8 mouse cellular contexts compared by ENCODE assay signal in genomic region chr4:137994562-137995336, GRCm38 (mm10). TPM values are rescaled to one million over a fixed set of nuclear protein-coding genes. Genes with fewer than 3 reads are reported as not detected.
DNase-seq lines count a peak whose midpoint lies in the region.

No protein-coding gene starts in this region.

- H3K4me3 ChIP-seq in hindbrain, embryonic 10.5 days: peak overlapping the region; percentile 100
- H3K4me3 ChIP-seq in macrophage (ENCODE audit: inconsistent target): peak overlapping the region; percentile 81

- peak; percentile 35 to 37 for DNase-seq in heart, adult 18-20 months
- DNase-seq in heart, adult 8-10 months (ENCODE audit: low spot score): no peak
- DNase-seq in T-cell, adult 2 months (ENCODE audit: low spot score): peak; percentile 4
- no peak for DNase-seq in hindbrain, embryonic 10.5 days (ENCODE audit: low spot score)
- no peak for DNase-seq in embryo, embryonic 9.5 days (ENCODE audit: extremely low spot score)
- no peak for DNase-seq in layer of hippocampus, adult 18-20 months (ENCODE audit: low spot score in 2 of 2)
- DNase-seq in cerebellum, adult 11-12 months: no peak

- H3K79me2 ChIP-seq in macrophage (ENCODE audit: inconsistent target): peaks cover 51% of the 10 kb centered on the region

- H3K27me3 ChIP-seq in hindbrain, embryonic 10.5 days (ENCODE audit: insufficient read depth, poor library complexity, severe bottlenecking): peaks cover 16% of the 10 kb centered on the region

- peaks cover 46% of the 10 kb centered on the region for H3K36me3 ChIP-seq in hindbrain, embryonic 10.5 days
- peaks cover 20% of the 10 kb centered on the region for H3K36me3 ChIP-seq in macrophage (ENCODE audit: inconsistent target)

- H3K27ac ChIP-seq in hindbrain, embryonic 10.5 days: peak overlapping the region; percentile 99
- H3K27ac ChIP-seq in macrophage: peak overlapping the region; percentile 95

- H3K9me3 ChIP-seq in hindbrain, embryonic 10.5 days: no peaks in the 10 kb centered on the region

- WGBS in hindbrain, embryonic 10.5 days: 50% methylated on average over 12 of the region's 12 CpGs
- 31% methylated on average over 12 of the region's 12 CpGs for WGBS in macrophage (ENCODE audit: missing documents)

- H3K4me1 ChIP-seq in hindbrain, embryonic 10.5 days (replicated peaks): peaks cover 48% of the 10 kb centered on the region

RNA-seq across cellular contexts. Expression of gene Eif4g3, which starts 1.9 kb away (rescaled TPM):
- total RNA-seq in heart, adult 18-20 months (2021): 10 to 100 TPM; 38.1 to 45.7 TPM
- total RNA-seq in heart, adult 8-10 months (2022): 10 to 100 TPM; 36.5 to 42.9 (median 41.0) TPM
- polyA plus RNA-seq in hindbrain, embryonic 10.5 days (2016; fragmentation: Nextera tagmentation; extraction: Ambion mirVana): 38.1 and 42.4 TPM in 2 replicates
- 100 to 1,000 TPM; 128 to 496 (median 390) TPM for total RNA-seq in macrophage (2018; cell fraction: chromatin; rRNA removed)
- total RNA-seq in macrophage (2018; cell fraction: cytosol; rRNA removed): 10 to 100 TPM; 48.7 to 91.0 (median 69.5) TPM
- 100 to 1,000 TPM; 125 to 331 (median 212) TPM for total RNA-seq in macrophage (2018; cell fraction: nucleus; rRNA removed)
- 52.6 to 97.4 TPM (median 70.3 TPM) in 3 replicates for polyA plus RNA-seq in macrophage (2018)
- total RNA-seq in layer of hippocampus, adult 18-20 months (2021): 100 to 1,000 TPM; 141 to 142 TPM

Comparison
In these comparisons a context has a peak if more than half of its experiments do, and no peak if none do; other contexts are left out.
1. DNase-seq: peak in heart, adult 18-20 months (2 of 2) and T-cell, adult 2 months (single experiment); none in heart, adult 8-10 months (single experiment), hindbrain, embryonic 10.5 days (single experiment), embryo, embryonic 9.5 days (single experiment), layer of hippocampus, adult 18-20 months (0 of 2) and cerebellum, adult 11-12 months (single experiment).